Mouse (Mus musculus) testis, adult 2 months (tissue): ENCODE measurements around the gene Ptrh1.

Experiments used
- CTCF ChIP-seq: fragments of 200-500 bp; IDR thresholded peaks from 2 replicates; pipeline ENCODE4 v1.5.1; 2012; ENCODE audit warnings: low read depth, mild to moderate bottlenecking, inconsistent platforms, low read length, moderate library complexity; ENCODE audit not compliant: control insufficient read depth, insufficient read depth, insufficient replicate concordance
- POLR2A ChIP-seq: fragments of 200-500 bp; IDR thresholded peaks from 2 replicates; pipeline ENCODE4 v1.6.1; 2012; ENCODE audit warnings: low read depth, mild to moderate bottlenecking, inconsistent platforms, low read length, moderate library complexity; ENCODE audit not compliant: control insufficient read depth

DNA sequence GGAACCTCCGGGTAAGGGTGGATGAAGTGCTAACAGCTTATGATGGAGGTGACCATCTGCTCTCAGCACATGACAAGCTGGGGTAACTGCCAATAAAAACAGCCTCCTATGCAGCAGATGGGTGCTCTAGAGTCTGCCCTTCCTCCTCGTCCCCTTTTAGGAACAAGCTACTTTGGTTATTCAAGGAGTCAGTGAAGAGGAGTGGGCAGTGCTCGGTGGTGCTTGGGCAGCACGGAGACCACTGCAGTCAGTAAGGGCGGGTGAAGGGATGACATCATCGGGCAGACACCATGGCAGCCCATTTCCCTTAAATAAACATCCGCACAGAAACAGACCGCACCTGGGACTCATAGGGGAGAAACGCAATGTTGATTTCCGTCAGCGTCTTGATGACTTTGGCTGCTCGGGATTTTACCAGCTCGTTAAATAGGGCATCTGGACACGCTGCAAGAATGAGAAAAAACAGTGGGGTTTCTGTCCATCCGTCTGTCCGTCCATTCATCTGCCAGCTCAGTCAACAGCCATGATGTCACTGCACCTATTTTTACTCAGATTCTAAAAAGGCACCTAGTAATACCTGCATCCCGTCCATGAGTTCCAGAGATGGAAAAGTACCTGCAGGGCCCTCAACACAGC is 41.5 kb downstream of the Ptrh1 start:
- TF ChIP-seq POLR2A (no peak), CTCF (no peak)
